Mouse (Mus musculus) ES-E14 (cell line): ENCODE data around the gene Tmem132c. TPM values are rescaled to one million over a fixed set of nuclear protein-coding genes. Genes with fewer than 3 reads are reported as not detected.

Source experiments
- DNase-seq: peaks from one replicate; pipeline ENCODE4 v3.0.0-alpha.2; 2013; ENCODE audit warnings: low read depth, low spot score
- H3K27ac ChIP-seq: 2 replicates; pipeline ENCODE4 v1.5.1; 2012; ENCODE audit warnings: low read depth, mild to moderate bottlenecking, low read length, moderate library complexity, mixed read lengths; ENCODE audit not compliant: poor library complexity, insufficient read depth, severe bottlenecking
- H3K36me3 ChIP-seq: 2 replicates; pipeline ENCODE4 v1.6.1; 2012; ENCODE audit warnings: mild to moderate bottlenecking, low read length, moderate library complexity, mixed read lengths; ENCODE audit not compliant: control insufficient read depth, poor library complexity, insufficient read depth, severe bottlenecking
- H3K4me1 ChIP-seq, 2 experiments: fragments of 150-350 bp in 1 of 2; sonication (generic) in 1 of 2; 2 replicates each; pipeline ENCODE4 v1.6.1; 2012; ENCODE audit warnings: low read length in 2 of 2, mild to moderate bottlenecking in 1 of 2, mixed read lengths in 1 of 2; ENCODE audit not compliant: control insufficient read depth in 2 of 2, insufficient read depth in 2 of 2, poor library complexity in 1 of 2
- H3K4me3 ChIP-seq, 2 experiments: fragments of 150-350 bp in 1 of 2; sonication (generic) in 1 of 2; 2 replicates each; pipeline ENCODE4 v1.5.1; 2012; ENCODE audit warnings: low read length in 2 of 2, low read depth in 1 of 2, mild to moderate bottlenecking in 1 of 2, mixed read lengths in 1 of 2; ENCODE audit not compliant: insufficient read depth in 1 of 2, poor library complexity in 1 of 2, severe bottlenecking in 1 of 2
- H3K9ac ChIP-seq: 2 replicates; pipeline ENCODE4 v1.6.1; 2012; ENCODE audit warnings: low read depth, mild to moderate bottlenecking, low read length, mixed read lengths; ENCODE audit not compliant: poor library complexity, insufficient read depth, severe bottlenecking
- H3K9me3 ChIP-seq: fragments of 150-350 bp; sonication (generic); 2 replicates; pipeline ENCODE4 v1.6.1; 2012; ENCODE audit warnings: low read depth, mild to moderate bottlenecking, low read length; ENCODE audit not compliant: control insufficient read depth, insufficient read depth
- CHD2 ChIP-seq: IDR thresholded peaks from 2 replicates; pipeline ENCODE4 v1.6.1; 2014; ENCODE audit warnings: mild to moderate bottlenecking, low read depth, low read length, inconsistent platforms
- HCFC1 ChIP-seq: IDR thresholded peaks from 2 replicates; pipeline ENCODE4 v1.6.1; 2012; ENCODE audit warnings: low read length, inconsistent platforms, borderline replicate concordance; ENCODE audit not compliant: insufficient read depth
- MAFK ChIP-seq: IDR thresholded peaks from 2 replicates; pipeline ENCODE4 v1.6.1; 2014; ENCODE audit warnings: mild to moderate bottlenecking, low read depth, low read length, inconsistent platforms; ENCODE audit not compliant: insufficient read depth
- ZC3H11A ChIP-seq: IDR thresholded peaks from 2 replicates; pipeline ENCODE4 v1.6.1; 2012; ENCODE audit warnings: low read depth, mild to moderate bottlenecking, inconsistent platforms, low read length, borderline replicate concordance
- ZNF384 ChIP-seq: IDR thresholded peaks from 2 replicates; pipeline ENCODE4 v1.6.1; 2012; ENCODE audit warnings: low read depth, low read length, inconsistent platforms
- in situ Hi-C, 2 experiments: fragments of 600-800 bp; cut with MboI; formaldehyde crosslinking; loops; one replicate each; pipeline ENCODE4 v1.15.1; 2025; ENCODE audit warnings: low sequenced_read_pairs in 2 of 2, inconsistent platforms in 1 of 2; ENCODE audit not compliant: unreplicated experiment in 2 of 2
- total RNA-seq: library from RNA; depleted of rRNA; stranded (reverse); fragments of 300-350 nt; gene quantifications from 2 replicates; pipeline ENCODE4 v1.2.3, GENCODE M21; 2012

Gene Tmem132c
- total RNA-seq, 1 experiment = 0.71 TPM

GRCm38 (mm10) chr5:127279462-127279861 lies 37.9 kb downstream of the Tmem132c start:
- Histone ChIP-seq H3K36me3 (no peaks in the 10 kb centered on the region), H3K27ac (no peak overlapping the region), H3K4me3 (no peak overlapping the region), H3K9me3 (no peaks in the 10 kb centered on the region), H3K9ac (no peak overlapping the region), H3K4me1 (no peaks in the 10 kb centered on the region)
- in situ Hi-C loops = no loop called here
- no peak for TF ChIP-seq HCFC1
- TF ChIP-seq ZNF384 = no peak
- no peak for TF ChIP-seq ZC3H11A
- TF ChIP-seq MAFK = no peak
- no peak for TF ChIP-seq CHD2
- DNase-seq = no peak

DNA sequence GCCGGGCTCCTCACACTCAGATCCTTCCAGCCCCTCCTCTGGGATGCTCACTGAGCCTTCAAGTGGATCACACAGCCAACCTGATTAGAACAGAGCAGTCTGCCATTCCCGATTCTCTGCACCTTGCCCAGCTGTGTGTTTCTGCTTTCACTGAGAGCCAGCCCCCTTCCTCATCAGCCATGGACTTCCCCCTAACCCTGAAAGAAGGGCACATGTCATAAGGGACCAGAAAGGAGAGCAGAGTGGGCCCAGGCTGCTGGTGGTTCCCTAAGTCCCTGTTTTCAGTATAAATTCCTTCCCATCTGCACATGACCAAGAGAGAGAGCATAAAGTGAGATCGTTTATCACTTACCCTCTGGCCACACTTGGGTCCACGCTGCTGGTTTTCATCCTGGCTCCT lies 39.6 kb downstream of the Tmem132c start:
- TF ChIP-seq HCFC1 (no peak), ZNF384 (no peak), CHD2 (no peak), ZC3H11A (no peak), MAFK (no peak)
- in situ Hi-C loops = no loop called here
- DNase-seq = no peak
- no peak overlapping the region for H3K27ac ChIP-seq
- no peak overlapping the region for H3K4me3 ChIP-seq
- H3K9ac ChIP-seq = no peak overlapping the region
- H3K9me3 ChIP-seq = no peaks in the 10 kb centered on the region
- no peaks in the 10 kb centered on the region for H3K4me1 ChIP-seq
- no peaks in the 10 kb centered on the region for H3K36me3 ChIP-seq

DNA sequence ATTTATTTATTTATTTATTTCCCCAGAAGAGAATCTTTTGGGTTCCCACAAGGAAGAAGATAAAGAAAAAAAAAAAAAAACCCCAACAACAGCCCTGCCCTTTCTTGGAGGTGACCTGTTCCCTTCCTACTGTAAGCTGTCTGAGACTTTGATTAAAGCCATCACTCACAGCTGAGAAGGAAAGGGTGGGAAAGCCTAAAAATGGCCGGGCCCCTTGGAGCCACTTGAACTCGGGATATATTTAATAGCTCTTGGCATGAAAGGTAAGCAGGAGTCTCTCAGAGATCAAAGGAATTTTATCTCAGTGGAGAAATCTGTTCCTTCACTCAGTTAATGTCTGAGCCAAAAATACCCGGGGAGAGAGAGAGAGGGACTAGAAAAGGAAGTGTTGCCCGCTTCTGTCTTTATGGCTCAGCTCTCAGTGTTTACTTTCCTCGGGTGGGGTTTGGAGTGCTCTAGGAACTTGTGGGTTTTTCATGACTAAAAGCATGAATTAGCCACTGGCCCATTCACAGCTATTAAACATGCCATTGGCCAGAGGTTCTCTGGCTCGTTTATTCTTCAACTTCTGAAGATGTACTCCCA lies 41.0 kb downstream of the Tmem132c start:
- Histone ChIP-seq H3K4me3 (no peak overlapping the region), H3K9ac (no peak overlapping the region), H3K4me1 (no peaks in the 10 kb centered on the region), H3K36me3 (no peaks in the 10 kb centered on the region), H3K27ac (no peak overlapping the region), H3K9me3 (no peaks in the 10 kb centered on the region)
- no peak for DNase-seq
- in situ Hi-C loops = no loop called here
- no peak for TF ChIP-seq MAFK
- TF ChIP-seq CHD2 = no peak
- no peak for TF ChIP-seq ZC3H11A
- TF ChIP-seq ZNF384 = no peak
- no peak for TF ChIP-seq HCFC1

DNA sequence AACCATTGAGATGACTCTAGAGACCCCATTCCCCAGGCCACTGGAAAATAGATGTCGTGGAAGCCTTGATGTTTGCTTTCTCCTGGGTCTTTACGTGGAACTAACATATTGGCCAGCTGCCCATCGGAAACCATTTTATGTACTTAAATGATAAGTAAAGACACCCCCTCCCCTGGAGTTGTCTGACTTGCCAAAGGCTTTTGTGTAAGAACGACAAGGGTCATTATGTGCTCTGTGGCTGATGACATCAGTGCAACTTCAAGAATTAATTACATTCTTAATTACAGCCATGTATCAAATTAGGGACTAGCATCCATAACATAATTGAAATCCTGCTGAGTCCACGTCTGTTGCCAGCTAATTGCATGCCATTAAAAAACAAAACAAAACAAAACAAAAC lies 45.3 kb downstream of the Tmem132c start:
- Histone ChIP-seq H3K9me3 (no peaks in the 10 kb centered on the region), H3K4me3 (no peak overlapping the region), H3K36me3 (no peaks in the 10 kb centered on the region), H3K9ac (no peak overlapping the region), H3K4me1 (no peaks in the 10 kb centered on the region), H3K27ac (no peak overlapping the region)
- DNase-seq = no peak
- in situ Hi-C loops = no loop called here
- TF ChIP-seq ZC3H11A = no peak
- no peak for TF ChIP-seq MAFK
- no peak for TF ChIP-seq HCFC1
- TF ChIP-seq CHD2 = no peak
- no peak for TF ChIP-seq ZNF384
